Comparison of ENCODE assay signal across 24 mouse cellular contexts in the genomic region with DNA sequence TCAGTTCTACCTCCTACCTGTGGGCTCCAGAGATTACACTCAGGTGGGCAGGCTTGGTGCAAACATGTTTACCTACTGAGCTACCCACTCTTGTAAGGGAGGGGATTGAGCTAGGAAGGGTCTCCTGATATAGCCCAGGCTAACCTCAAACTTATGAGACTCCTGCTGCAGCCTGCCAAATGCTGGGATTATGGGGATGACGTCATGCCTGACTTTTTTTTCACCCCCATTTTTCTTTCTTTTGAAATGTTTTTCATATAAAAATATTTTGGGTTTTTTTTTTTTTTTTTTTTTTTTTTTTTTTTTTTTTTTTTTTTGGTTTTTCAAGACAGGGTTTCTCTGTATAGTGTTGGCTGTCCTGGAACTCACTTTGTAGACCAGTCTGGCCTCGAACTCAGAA.
"Had no signal": no experiment of that assay in that cellular context is flagged by ENCODE, and none has a peak within 500 bp of the region (broad histone marks: within the 10 kb centered on the region; RNA-seq: fewer than 3 reads in every experiment).

No protein-coding gene starts in this region.

- H3K9ac ChIP-seq: embryonic facial prominence, embryonic 12.5 days; embryonic facial prominence, embryonic 13.5 days; embryonic facial prominence, embryonic 15.5 days; forebrain, embryonic 12.5 days; forebrain, embryonic 13.5 days; forebrain, embryonic 15.5 days; forebrain, postnatal 0 days had no signal

- H3K4me3 ChIP-seq: embryonic facial prominence, embryonic 10.5 days; embryonic facial prominence, embryonic 12.5 days; embryonic facial prominence, embryonic 13.5 days; embryonic facial prominence, embryonic 15.5 days; erythroblast, embryonic 14.5 days; forebrain, embryonic 10.5 days; forebrain, embryonic 12.5 days; forebrain, embryonic 13.5 days; forebrain, embryonic 15.5 days; heart, adult 2 months; heart, embryonic 10.5 days had no signal

- H3K27ac ChIP-seq: embryonic facial prominence, embryonic 10.5 days; embryonic facial prominence, embryonic 12.5 days; embryonic facial prominence, embryonic 13.5 days; embryonic facial prominence, embryonic 15.5 days; forebrain, embryonic 10.5 days; forebrain, embryonic 12.5 days; forebrain, embryonic 13.5 days; forebrain, embryonic 15.5 days; heart, adult 2 months; heart, embryonic 10.5 days had no signal

- DNase-seq: cerebellum, adult 9-10 months; cerebellum, adult 9-11 months; cerebellum, postnatal 10 days; cerebellum, postnatal 14 days; cerebellum, postnatal 25 days; cerebellum, postnatal 36 days; embryo, embryonic 11 days; forebrain, postnatal 0 days; gastrocnemius, postnatal 10 days; gastrocnemius, postnatal 14 days; gastrocnemius, postnatal 36 days; heart, adult 11 months; heart, adult 18-20 months; heart, adult 2 months had no signal

- H3K9me3 ChIP-seq: embryonic facial prominence, embryonic 15.5 days; forebrain, embryonic 15.5 days; heart, embryonic 10.5 days had no signal

- H3K4me1 ChIP-seq: embryonic facial prominence, embryonic 13.5 days; embryonic facial prominence, embryonic 15.5 days had no signal
